Mouse (Mus musculus): ENCODE results near the gene Fzr1. TPM values are rescaled to one million over a fixed set of nuclear protein-coding genes. Genes with fewer than 3 reads are reported as not detected.
A peak's percentile ranks its signal among the peaks of the same experiment; 100 is the strongest.

The Fzr1 gene
- polyA plus RNA-seq, 1 experiment = 181 TPM

DNA sequence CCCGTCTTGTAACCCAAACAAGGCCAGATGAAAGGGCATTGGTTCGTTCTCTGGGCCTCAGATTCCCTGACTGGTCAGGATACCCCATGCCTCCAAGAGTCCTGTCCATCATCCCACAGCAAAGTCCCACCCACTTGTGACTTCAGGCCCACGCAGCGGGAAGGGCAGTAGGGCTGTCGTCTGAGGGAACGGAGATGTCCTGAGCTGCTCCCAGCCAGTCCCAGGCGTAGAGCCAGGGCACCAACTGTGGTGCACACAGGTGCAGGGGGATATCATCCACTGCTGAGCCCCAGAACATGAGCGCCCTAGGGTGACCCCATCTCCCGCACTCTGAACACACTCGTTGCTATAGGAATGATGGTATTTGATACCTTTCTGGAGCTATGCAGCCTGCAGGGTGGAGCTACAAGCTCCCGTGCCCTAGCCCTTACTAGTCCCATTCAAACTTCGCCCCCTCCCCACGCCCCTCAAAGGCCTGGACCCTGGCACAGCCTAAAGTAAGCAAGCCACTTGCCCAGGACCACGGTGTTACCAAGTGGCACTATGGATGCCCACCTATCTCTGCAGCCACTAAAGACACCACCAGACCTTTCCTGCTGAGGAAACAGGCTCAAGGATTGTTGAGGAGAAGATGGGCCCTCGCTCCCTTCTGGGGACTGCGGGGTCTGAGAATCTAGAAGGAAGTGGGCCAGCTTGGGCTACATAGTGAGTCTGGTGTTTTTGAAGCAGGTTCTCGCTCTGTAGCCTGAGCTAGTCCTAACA lies 37.4 kb upstream of the Fzr1 start:
- Histone ChIP-seq H3K27me3 (ENCODE audit: control insufficient read depth, insufficient read depth, low read length) (no peaks in the 10 kb centered on the region), H3K4me1 (replicated peaks; ENCODE audit: control insufficient read depth, insufficient read depth, low read length) (peaks cover 8% of the 10 kb centered on the region), H3K4me3 (ENCODE audit: control insufficient read depth, insufficient read depth, low read length) (no peak overlapping the region), H3K36me3 (ENCODE audit: control insufficient read depth, insufficient read depth, low read length) (no peaks in the 10 kb centered on the region), H3K27ac (ENCODE audit: control insufficient read depth, insufficient read depth, low read length) (no peak overlapping the region)
- DNase-seq = no peak
- TF ChIP-seq CTCF (IDR thresholded peaks at IDR 0.05; ENCODE audit: borderline replicate concordance, control insufficient read depth, extremely low read depth, insufficient read depth, low read length, poor library complexity) = no peak
- TF ChIP-seq POLR2A (IDR thresholded peaks at IDR 0.05; ENCODE audit: control insufficient read depth, extremely low read depth, insufficient read depth, low read length, poor library complexity) = no peak
- 94% methylated on average over 17 of the region's 17 CpGs for WGBS

DNA sequence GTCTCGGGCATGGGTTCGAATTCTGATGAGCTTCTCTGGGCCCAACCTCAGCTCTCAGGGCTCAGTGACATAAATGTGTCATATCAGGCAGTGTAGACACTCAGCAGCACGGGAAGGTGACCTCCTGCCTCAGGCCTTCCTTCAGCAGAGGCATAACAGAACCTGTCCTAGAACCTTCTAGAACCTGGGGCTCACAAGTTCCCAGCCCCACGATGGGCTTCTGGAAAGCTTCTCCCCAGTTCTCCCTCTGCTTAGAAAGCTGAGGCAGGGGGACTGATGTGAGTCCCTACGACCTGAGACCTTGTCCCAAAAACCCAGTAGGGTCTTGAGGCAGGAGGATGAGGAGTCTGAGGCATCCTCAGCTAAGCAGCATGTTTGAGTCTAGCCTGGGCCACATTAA lies 36.8 kb upstream of the Fzr1 start:
- DNase-seq = no peak
- no peaks in the 10 kb centered on the region for H3K36me3 ChIP-seq (ENCODE audit: control insufficient read depth, insufficient read depth, low read length)
- H3K4me1 ChIP-seq (replicated peaks; ENCODE audit: control insufficient read depth, insufficient read depth, low read length) = peaks cover 8% of the 10 kb centered on the region
- no peaks in the 10 kb centered on the region for H3K27me3 ChIP-seq (ENCODE audit: control insufficient read depth, insufficient read depth, low read length)
- TF ChIP-seq POLR2A (IDR thresholded peaks at IDR 0.05; ENCODE audit: control insufficient read depth, extremely low read depth, insufficient read depth, low read length, poor library complexity) (no peak), CTCF (IDR thresholded peaks at IDR 0.05; ENCODE audit: borderline replicate concordance, control insufficient read depth, extremely low read depth, insufficient read depth, low read length, poor library complexity) (no peak)
- peak overlapping the region; percentile 19; the same call in 1 of the 2 replicates for H3K27ac ChIP-seq (ENCODE audit: control insufficient read depth, insufficient read depth, low read length)
- H3K4me3 ChIP-seq (ENCODE audit: control insufficient read depth, insufficient read depth, low read length) = no peak overlapping the region
- 88% methylated on average over 5 of the region's 5 CpGs for WGBS

DNA sequence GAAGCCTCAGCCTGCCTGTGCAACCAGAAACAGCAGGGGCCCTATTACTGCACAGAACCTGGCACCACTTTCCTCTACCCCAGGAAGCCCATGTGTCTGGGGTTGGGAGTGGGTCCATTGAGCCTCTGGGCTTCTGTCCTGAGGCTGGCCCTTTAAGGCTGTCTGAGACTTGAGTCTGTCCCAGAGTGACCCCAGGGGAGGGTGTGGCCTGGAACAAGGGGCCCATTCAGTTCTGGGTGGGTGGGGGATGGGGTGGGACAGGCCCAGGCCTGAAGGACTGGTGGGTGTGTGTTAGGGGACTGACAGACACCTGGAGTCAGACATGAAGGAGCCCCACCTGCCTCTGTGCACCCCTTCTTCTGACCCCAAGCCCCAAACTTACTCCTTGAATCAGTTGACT lies 36.4 kb upstream of the Fzr1 start:
- H3K36me3 ChIP-seq (ENCODE audit: control insufficient read depth, insufficient read depth, low read length) = no peaks in the 10 kb centered on the region

DNA sequence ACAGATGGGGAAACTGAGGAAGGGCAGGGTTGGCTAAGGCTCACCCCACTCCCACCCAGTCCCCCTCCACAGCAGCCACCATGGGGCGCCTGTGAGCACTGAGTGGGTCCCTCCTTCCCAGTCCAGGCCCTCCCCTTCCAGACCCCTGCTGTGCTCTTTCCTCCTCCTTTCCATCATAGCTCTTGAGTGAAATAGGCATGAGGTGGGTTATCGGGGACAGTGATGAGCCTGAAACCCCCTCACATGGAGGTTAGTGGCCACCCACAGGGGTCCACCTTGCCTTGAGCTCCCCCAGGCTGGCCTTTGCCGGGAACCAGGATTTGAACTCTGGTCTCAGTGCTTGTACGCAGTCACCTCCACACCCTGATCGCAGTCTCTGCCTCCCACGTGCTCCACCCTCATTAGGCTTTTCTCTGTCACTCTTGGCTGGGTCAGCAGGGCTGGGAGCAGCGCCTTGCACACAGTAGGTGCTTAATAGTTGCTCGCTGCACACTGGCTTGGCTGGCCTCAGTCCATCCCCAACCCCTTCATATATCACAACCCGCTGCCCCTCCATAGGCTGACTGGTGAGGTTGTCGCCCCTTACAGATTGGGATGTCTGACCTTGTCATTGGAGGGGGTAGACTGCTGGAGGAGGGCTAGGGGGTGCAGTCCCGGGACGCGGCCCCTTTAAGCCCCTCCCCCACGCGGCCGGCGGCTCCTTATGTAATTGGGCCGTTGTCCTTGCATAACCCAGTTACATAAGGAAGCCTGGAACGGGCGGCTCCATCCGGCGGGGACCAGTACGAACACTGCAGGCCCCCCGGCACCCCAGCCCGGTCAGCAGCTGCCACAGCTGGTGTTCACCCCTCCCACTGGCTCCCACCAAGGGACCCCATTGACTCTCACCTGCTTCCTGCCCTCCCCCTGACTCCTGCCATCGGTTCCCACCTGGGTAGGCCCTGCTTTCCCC lies 35.3 kb upstream of the Fzr1 start:
- Histone ChIP-seq H3K36me3 (ENCODE audit: control insufficient read depth, insufficient read depth, low read length) (no peaks in the 10 kb centered on the region), H3K27ac (ENCODE audit: control insufficient read depth, insufficient read depth, low read length) (peak overlapping the region; percentile 57; the same call in 1 of the 2 replicates), H3K27me3 (ENCODE audit: control insufficient read depth, insufficient read depth, low read length) (no peaks in the 10 kb centered on the region), H3K4me1 (replicated peaks; ENCODE audit: control insufficient read depth, insufficient read depth, low read length) (peaks cover 12% of the 10 kb centered on the region), H3K4me3 (ENCODE audit: control insufficient read depth, insufficient read depth, low read length) (no peak overlapping the region; the same call in 1 of the 2 replicates)
- no peak for TF ChIP-seq CTCF (IDR thresholded peaks at IDR 0.05; ENCODE audit: borderline replicate concordance, control insufficient read depth, extremely low read depth, insufficient read depth, low read length, poor library complexity)
- TF ChIP-seq POLR2A (IDR thresholded peaks at IDR 0.05; ENCODE audit: control insufficient read depth, extremely low read depth, insufficient read depth, low read length, poor library complexity) = no peak
- DNase-seq = no peak
- WGBS = 49% methylated on average over 26 of the region's 26 CpGs

More for the DNA sequence above, 36.4 kb upstream of the Fzr1 start:
- peak overlapping the region; percentile 19 for H3K27ac ChIP-seq (ENCODE audit: control insufficient read depth, insufficient read depth, low read length)
- H3K27me3 ChIP-seq (ENCODE audit: control insufficient read depth, insufficient read depth, low read length) = no peaks in the 10 kb centered on the region
- H3K4me3 ChIP-seq (ENCODE audit: control insufficient read depth, insufficient read depth, low read length) = no peak overlapping the region
- no peak for TF ChIP-seq CTCF (IDR thresholded peaks at IDR 0.05; ENCODE audit: borderline replicate concordance, control insufficient read depth, extremely low read depth, insufficient read depth, low read length, poor library complexity)
- no peak for TF ChIP-seq POLR2A (IDR thresholded peaks at IDR 0.05; ENCODE audit: control insufficient read depth, extremely low read depth, insufficient read depth, low read length, poor library complexity)
- peaks cover 8% of the 10 kb centered on the region for H3K4me1 ChIP-seq (replicated peaks; ENCODE audit: control insufficient read depth, insufficient read depth, low read length)
- DNase-seq = no peak

DNA sequence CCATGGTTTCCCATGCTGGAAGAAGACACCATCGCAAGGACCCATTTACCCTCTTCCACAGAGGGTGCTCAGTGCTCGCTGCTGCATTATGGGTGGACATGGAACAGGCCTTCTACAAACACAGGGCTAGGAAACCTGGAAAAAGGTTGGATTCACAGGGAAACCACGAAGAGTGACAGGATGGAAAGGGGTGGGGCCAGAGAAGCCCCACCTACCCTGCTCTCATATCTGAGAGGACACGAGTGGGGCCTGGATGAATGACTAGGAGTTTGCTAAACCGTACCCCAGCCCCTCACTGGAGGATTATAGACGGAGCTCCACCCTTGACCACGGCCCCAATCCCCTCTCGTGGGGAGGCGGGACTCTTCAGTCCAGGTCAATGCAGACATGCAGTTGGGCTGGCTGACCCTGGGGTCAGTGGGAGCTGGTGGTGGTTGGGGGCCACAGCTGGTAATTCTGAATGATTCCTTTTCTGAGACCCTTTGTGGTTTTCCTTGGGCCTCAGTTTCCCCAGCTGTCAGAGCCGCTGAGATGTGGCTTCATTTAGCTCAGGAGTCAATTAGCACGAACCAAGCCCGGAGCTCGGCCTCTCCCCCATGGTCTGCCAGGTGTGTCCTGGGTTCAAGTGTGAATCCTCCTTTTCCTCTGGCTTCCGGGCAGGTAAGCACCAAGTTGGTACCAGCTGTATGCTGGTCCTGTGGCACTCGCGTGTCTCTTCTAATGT lies 34.4 kb upstream of the Fzr1 start:
- Histone ChIP-seq H3K4me3 (ENCODE audit: control insufficient read depth, insufficient read depth, low read length) (no peak overlapping the region), H3K27ac (ENCODE audit: control insufficient read depth, insufficient read depth, low read length) (no peak overlapping the region), H3K36me3 (ENCODE audit: control insufficient read depth, insufficient read depth, low read length) (no peaks in the 10 kb centered on the region), H3K4me1 (replicated peaks; ENCODE audit: control insufficient read depth, insufficient read depth, low read length) (peaks cover 12% of the 10 kb centered on the region), H3K27me3 (ENCODE audit: control insufficient read depth, insufficient read depth, low read length) (no peaks in the 10 kb centered on the region)
- DNase-seq = no peak
- TF ChIP-seq POLR2A (IDR thresholded peaks at IDR 0.05; ENCODE audit: control insufficient read depth, extremely low read depth, insufficient read depth, low read length, poor library complexity) (no peak), CTCF (IDR thresholded peaks at IDR 0.05; ENCODE audit: borderline replicate concordance, control insufficient read depth, extremely low read depth, insufficient read depth, low read length, poor library complexity) (no peak)
- WGBS = 92% methylated on average over 16 of the region's 16 CpGs

Data from thymus, adult 2 months (tissue).